Mouse (Mus musculus) induced T-regulatory cell, adult 2 months (primary cell): ENCODE measurements at regions not wholly inside any gene's neighbourhood (a gene's known extent, or its start where the extent isn't known, plus 50 kb on each side); places are given as distances from the start of the nearest gene placed in this dataset.

ENCODE experiments used
- DNase-seq: peaks from one replicate; pipeline ENCODE4 v3.0.0-alpha.2; 2012; ENCODE audit warnings: low read depth

GRCm38 (mm10) chr19:15800856-15801706 is 146.1 kb downstream of the Psat1 start:
- no peak for DNase-seq

DNA sequence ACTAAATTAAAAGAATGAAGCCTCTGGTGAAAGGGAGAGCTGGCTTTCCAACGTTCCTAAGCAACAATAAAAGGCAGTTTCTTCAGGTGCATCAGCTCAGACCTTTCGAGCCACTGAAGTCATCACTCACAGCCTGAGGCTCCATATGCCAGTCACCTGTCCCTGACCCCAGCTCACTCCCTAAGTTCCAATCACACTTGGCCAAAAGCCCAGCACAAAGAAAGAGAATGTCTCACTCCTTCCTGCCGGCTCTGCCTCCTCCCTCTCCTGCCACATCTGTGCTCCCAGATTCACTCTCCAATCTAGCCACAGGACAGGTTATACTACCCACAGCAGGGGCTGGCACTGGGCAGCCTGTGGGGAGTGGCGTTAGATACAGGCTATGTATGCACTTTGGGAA is 150.7 kb downstream of the Psat1 start:
- DNase-seq, result no peak

DNA sequence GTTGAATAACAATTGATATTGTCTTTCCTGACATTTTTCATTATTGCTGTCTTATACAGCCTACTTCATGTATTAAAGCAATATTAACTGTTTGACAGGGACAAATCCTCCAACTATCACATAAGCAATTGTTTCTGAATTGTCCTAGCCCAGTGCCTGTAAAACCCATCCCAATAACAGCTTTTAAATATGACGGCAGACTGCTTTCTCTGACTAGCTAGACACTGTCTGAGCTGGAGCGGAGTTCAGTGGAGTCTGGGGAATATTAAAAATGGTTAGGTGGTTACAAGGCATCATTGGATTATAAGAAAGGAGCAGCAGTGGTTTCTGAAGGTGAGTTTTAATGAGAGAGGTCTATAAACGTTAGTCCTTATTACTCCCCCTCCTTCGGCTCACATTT is 155.2 kb downstream of the Psat1 start:
- DNase-seq, result no peak

GRCm38 (mm10) chr19:15791264-15791913 is 155.7 kb downstream of the Psat1 start:
- DNase-seq, result no peak

- no peak for DNase-seq
These were observed 156.4 kb downstream of the Psat1 start for GRCm38 (mm10) chr19:15790620-15791263.

DNA sequence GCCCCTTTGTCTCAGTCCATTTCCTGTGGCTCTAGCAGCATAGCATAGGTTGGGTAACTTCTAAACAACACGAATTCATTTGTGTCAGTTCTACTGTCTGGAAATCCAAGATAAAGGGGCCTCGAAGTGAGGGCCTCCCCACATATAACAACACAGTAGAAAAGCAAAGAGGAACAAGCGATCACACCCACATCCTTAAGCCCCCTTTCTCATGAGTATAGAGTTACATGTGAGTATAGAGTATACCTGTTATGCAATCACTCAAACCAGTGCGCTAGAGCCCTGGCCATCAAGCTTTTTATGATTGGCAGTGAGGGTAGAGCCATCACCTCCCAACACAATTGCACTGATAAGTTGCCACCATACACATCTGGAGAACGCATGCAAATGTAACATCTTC is 157.4 kb downstream of the Psat1 start:
- DNase-seq, result no peak

- no peak for DNase-seq
These were observed 162.5 kb downstream of the Psat1 start for GRCm38 (mm10) chr19:15784644-15785043.

- DNase-seq, result no peak
These were observed 177.5 kb downstream of the Psat1 start for GRCm38 (mm10) chr19:15769651-15770050.

DNA sequence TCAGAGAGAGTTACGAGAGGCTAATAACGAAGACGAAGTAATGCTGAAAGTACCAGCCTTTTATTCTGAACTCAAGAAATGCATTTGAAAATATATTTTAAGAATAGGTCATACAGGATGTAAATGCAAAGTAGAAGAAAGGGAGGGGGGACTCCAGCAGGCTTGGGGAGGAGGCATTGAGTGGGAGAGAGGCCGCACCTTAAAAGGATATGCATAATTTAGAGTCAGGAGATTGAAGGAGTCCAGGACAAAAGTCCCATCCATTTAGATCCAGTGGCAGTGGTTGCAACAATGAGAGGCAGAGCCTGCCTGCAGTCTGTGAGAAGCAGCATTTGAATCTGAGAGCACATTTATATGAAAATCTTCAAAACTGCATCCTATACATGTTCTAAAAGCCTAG is 186.1 kb downstream of the Psat1 start:
- no peak for DNase-seq

DNA sequence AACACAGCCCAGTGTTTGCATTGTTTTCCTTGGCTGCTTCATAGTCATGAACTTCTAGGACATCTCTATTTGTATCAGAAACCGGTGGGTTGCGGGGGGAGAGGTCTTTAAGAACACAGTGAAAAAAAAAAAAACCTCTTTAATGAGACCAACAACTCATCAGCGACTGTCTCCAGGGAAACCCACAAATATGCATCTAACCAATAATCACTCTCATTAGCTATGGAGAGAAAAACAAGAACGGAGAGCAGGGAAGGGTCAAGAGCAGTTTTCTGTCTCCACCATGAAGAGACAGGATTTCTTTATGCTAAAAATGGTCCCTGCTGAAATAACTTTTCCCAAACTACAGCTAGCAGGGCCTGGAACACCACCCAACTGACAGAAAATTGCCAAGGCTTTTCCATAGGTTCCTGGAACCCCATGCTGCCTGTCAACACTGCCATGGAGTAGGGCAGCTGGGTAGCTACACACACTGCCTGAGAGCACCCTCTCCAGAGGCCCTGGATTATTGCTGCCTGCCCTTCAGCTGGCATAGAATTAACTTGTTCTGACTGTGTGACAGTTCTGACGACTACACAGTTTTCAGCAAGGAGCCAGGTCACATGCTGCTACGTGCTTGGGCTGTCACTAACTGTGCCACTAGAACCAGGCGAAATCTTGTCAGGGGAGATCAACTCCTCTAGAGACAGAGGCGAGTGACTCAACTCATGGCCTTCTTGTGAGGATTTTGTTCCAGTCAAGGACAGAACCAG is 201.9 kb downstream of the Psat1 start:
- no peak for DNase-seq

GRCm38 (mm10) chr19:15736200-15736599 is 210.9 kb downstream of the Psat1 start:
- no peak for DNase-seq

- DNase-seq, result no peak
These were observed 220.2 kb downstream of the Psat1 start for GRCm38 (mm10) chr19:15726785-15727406.

- no peak for DNase-seq
These were observed 254.6 kb downstream of the Psat1 start for GRCm38 (mm10) chr19:15692379-15693023.

DNA sequence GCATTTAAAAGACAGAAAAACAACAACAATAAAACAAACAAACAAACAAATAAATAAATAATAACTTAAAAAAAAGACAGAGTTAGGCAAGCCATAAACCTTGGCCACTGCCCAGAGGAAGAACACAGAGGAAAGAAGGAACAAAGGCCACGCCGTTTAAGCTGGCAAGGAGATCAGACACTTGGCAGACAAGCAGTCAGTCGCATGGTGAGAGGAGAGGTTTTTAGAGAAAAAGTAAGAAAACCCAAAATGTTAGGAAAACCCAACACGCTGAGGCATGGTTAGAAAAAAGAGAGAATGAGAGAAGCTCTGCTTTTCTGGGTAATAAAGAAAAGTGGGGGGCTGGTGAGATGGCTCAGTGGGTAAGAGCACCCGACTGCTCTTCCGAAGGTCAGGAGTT is 277.1 kb downstream of the Psat1 start:
- no peak for DNase-seq

DNA sequence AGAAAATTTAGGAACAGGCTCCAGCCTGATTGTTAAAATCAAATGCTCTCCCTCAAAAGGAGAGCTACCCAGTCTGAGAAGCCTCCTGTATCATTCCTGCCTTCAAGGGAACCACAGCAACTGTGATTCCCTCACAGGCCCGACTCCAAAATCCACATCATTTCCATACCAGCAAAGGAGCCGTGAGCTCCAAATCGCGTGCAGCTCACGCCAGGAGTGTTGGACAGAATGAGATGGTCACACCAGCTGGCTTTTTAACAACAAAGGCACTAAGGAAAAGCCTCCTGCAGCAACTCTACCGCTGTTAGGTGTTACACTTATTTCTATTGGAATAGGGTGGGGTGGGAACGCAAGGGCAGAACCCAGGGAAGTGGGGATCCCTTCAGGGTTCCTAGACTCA is 277.6 kb downstream of the Psat1 start:
- no peak for DNase-seq

DNA sequence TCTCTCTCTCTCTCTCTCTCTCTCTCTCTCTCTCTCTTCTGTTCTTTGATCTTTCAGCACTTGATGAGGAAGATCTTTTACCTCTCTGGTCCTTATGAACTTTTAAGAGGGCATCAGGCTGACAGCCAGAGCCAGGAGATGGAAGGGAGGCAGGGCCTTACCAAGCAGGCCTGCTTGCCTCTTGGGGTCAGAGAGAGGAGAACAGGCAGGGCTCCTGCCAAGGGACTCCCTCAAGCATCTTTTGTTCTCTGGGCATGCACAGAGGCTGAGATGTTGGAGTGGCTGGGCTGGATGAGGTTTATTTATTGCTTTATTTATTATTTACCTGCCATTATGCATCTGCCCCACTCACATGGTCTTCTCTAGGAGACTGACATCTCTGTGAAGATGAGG is 278.5 kb downstream of the Psat1 start:
- no peak for DNase-seq

DNA sequence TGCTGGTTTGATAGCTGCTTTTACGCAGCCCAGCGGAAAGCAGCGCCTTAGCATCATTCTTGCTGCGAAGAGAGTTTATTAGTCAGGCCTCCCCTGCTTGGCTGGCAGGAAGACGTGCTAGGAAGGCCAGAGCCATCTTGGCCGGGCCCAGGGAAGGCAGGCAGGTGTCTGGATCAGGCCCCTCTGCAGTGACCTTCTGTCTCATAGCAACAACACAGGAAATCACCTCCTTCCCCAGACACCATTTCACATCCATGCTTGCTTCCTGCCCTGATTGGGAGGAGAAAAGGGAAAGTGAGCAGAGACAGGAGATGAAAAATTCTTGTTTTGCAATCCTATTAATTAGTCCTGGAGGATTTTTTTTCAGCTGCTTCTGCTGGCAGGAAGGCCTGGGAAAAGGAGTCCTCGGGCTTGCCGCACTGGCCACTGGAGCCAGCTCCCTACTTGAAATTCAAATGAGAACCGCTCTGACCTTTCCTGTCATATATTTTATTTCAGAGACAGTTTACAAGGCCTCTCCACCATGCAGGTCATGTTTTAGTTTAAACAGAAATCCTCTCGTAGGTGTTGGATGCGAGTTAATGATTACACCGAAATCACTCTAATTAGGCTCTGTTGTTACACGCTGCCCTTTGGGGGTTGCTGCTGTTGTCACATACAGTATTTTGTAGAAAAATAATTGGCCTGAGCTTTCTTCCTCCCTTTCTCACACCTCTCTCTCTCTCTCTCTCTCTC is 279.1 kb downstream of the Psat1 start:
- no peak for DNase-seq

DNA sequence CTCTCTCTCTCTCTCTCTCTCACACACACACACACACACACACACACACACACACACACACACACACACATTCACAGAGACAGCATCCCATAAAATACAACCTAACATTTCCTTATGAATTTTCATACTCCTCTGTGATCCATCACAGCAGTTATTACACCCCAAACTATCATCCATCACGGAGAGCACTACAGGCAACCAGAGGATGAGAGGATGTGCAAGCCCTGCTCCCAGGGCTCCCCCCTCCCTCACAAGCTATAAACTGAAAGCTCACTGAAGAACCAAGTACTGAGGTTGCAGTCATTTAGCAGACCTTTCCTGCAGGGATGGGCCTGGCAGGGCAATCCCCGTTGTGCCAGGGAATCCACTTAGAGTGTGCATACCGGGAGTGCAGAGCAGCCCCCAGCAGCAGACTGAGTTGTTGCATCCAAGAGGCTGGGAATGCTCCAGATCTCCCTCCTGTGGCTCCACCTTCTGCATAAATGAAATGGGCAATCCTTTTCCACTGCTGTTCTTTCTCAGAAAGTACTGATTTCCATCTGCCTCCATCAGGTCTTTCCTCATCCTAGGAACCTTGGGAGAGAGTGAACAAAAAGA is 283.4 kb downstream of the Psat1 start:
- no peak for DNase-seq

GRCm38 (mm10) chr19:15658611-15659010 is 288.5 kb downstream of the Psat1 start:
- no peak for DNase-seq

- DNase-seq, result no peak
These were observed 289.3 kb downstream of the Psat1 start for GRCm38 (mm10) chr19:15657846-15658245.
